Mouse (Mus musculus) left cerebral cortex, postnatal 36 days (tissue): Measurements from ENCODE around the gene Ppt2. TPM values are rescaled to one million over a fixed set of nuclear protein-coding genes. Genes with fewer than 3 reads are reported as not detected.

Experiments
- DNase-seq, 2 experiments: peaks; one replicate each; pipeline ENCODE4 v3.0.0; 2021 to 2022; ENCODE audit warnings: low spot score in 2 of 2, mixed read lengths in 1 of 2
- intact Hi-C: fragments of 180-260 bp; cut with DNase I; formaldehyde crosslinking; loops from one replicate; pipeline ENCODE4 v1.15.1; 2025
- total RNA-seq, 2 experiments: library from RNA; stranded (reverse); gene quantifications; 2 replicates each; pipeline ENCODE4 v1.2.3; 2021

Ppt2 gene
- total RNA-seq, 2 experiments from 2014 or later: 37.2 to 47.1 TPM

DNA sequence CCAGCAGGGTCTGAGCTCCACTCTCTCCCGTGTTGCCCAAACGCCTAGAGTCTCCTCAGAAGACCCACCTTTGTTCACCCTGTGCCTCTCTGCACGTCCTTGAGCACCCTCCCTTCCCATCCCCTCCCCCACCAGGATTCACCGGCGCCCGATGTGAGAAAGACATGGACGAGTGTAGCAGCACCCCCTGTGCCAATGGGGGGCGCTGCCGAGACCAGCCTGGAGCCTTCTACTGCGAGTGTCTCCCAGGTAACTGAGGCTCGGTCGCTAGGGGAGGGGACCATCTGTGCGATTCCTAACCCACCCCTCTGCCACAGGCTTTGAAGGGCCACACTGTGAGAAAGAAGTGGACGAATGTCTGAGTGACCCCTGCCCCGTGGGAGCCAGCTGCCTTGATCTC is 55.9 kb downstream of the Ppt2 start:
- intact Hi-C loops: no loop called here

DNA sequence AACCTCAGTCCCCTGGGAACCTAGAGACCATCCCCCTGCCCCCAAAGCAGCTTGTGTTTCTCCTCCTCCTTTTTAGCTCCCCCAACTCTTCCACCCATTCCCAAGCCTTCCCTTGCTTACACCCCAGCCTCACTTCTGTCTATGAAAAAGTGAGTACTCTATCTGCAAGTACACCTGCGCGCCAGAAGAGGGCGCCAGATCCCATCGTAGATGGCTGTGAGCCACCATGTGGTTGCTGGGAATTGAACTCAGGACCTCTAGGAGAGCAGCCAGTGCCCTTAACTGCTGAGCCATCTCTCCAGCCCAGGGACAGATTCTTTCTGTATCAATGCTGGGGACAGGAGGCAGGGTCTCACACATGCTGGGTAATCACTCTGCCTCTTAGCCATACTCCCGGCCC is 56.4 kb downstream of the Ppt2 start:
- DNase-seq: no peak
- intact Hi-C loops: no loop called here

More for the DNA sequence above, 55.9 kb downstream of the Ppt2 start:
- no peak for DNase-seq

DNA sequence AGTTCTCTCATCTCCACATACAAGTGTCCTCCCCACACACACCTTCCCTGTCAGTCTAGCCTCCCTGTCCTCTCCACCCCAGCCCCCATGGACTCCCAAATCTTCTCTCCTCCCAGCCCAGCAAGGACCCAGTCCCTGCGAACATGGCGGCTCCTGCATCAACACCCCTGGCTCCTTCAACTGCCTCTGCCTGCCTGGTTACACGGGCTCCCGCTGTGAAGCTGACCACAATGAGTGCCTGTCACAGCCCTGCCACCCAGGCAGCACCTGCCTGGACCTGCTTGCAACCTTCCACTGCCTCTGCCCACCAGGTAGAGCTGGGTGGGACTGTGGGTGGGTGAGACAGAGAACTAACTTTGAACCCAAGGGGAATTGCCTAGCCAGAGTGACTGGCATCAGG is 58.4 kb downstream of the Ppt2 start:
- no peak for DNase-seq
- intact Hi-C loops: no loop called here

DNA sequence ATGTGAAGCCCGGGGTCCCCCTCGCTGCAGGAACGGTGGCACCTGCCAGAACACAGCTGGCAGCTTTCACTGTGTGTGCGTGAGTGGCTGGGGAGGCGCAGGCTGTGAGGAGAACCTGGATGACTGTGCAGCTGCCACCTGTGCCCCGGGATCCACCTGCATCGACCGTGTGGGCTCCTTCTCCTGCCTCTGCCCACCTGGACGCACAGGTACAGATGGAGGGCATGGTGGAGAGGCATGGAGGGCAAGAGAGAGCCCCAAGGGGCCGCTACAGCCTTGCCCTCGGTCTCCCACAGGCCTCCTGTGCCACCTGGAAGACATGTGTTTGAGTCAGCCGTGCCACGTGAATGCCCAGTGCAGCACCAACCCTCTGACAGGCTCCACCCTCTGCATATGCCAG is 59.9 kb downstream of the Ppt2 start:
- no peak for DNase-seq
- intact Hi-C loops: no loop called here

DNA sequence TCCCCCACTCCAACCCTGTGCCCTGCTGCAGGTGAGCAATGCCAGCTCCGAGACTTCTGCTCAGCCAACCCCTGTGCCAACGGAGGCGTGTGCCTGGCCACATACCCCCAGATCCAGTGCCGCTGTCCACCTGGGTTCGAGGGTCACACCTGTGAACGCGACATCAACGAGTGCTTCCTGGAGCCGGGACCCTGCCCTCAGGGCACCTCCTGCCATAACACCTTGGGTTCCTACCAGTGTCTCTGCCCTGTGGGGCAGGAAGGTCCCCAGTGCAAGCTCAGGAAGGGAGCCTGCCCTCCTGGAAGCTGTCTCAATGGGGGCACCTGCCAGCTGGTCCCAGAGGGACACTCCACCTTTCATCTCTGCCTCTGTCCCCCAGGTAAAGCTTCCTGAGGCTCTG is 61.0 kb downstream of the Ppt2 start:
- intact Hi-C loops: no loop called here
- DNase-seq: no peak

Other genes starting within 250 kb of the Ppt2 start
- 1 to 10 TPM; 4.1 TPM for gene BC051142, start 229.7 kb downstream of the Ppt2 start, total RNA-seq
- gene Btnl4, start 151.2 kb downstream of the Ppt2 start, total RNA-seq: not detected
- gene Btnl6, start 111.2 kb downstream of the Ppt2 start, total RNA-seq: not detected
- 10 to 100 TPM; 11.3 to 16.1 TPM for gene Notch4, start 64.2 kb downstream of the Ppt2 start, total RNA-seq
- gene Gpsm3, start 38.7 kb downstream of the Ppt2 start, total RNA-seq: 1 to 10 TPM; 2.6 to 2.9 TPM
- 10 to 100 TPM; 53.2 to 58.4 TPM for gene Pbx2, start 37.2 kb downstream of the Ppt2 start, total RNA-seq
- under 1 TPM; 0.30 to 0.75 TPM for gene Ager, start 30.6 kb downstream of the Ppt2 start, total RNA-seq
- gene Rnf5, start 24.8 kb downstream of the Ppt2 start, total RNA-seq: 10 to 100 TPM; 66.9 to 72.0 TPM
- 100 to 1,000 TPM; 161 to 177 TPM for gene Agpat1, start 24.2 kb downstream of the Ppt2 start, total RNA-seq
- 1 to 10 TPM; 2.7 to 3.3 TPM for gene Egfl8, start 12.5 kb downstream of the Ppt2 start, total RNA-seq
- gene Prrt1, start 1.0 kb upstream of the Ppt2 start, total RNA-seq: 100 to 1,000 TPM; 148 to 168 TPM
- gene Fkbpl, start 16.3 kb upstream of the Ppt2 start, total RNA-seq: 10 to 100 TPM; 12.3 to 14.1 TPM
- gene Atf6b, start 18.6 kb upstream of the Ppt2 start, total RNA-seq: 10 to 100 TPM; 63.9 to 66.4 TPM
- gene Tnxb, start 42.0 kb upstream of the Ppt2 start, total RNA-seq: 1 to 10 TPM; 1.5 to 2.0 TPM
- gene C4b, start 115.4 kb upstream of the Ppt2 start, total RNA-seq: 10 to 100 TPM in 1 of 2 experiments, 1 to 10 TPM in 1; 8.3 to 11.4 TPM
- not detected for gene Cyp21a1, start 176.1 kb upstream of the Ppt2 start, total RNA-seq
- 10 to 100 TPM; 50.2 to 58.6 TPM for gene Stk19, start 208.4 kb upstream of the Ppt2 start, total RNA-seq
- gene Dxo, start 208.5 kb upstream of the Ppt2 start, total RNA-seq: 10 to 100 TPM; 39.4 to 45.4 TPM
- 10 to 100 TPM; 58.5 to 72.2 TPM for gene Skiv2l, start 221.7 kb upstream of the Ppt2 start, total RNA-seq
- gene Nelfe, start 221.9 kb upstream of the Ppt2 start, total RNA-seq: 10 to 100 TPM; 35.5 to 36.6 TPM
- gene Cfb, start 234.0 kb upstream of the Ppt2 start, total RNA-seq: under 1 TPM in 1 of 2 experiments, not detected in 1; 0.63 TPM